In the genomic region with DNA sequence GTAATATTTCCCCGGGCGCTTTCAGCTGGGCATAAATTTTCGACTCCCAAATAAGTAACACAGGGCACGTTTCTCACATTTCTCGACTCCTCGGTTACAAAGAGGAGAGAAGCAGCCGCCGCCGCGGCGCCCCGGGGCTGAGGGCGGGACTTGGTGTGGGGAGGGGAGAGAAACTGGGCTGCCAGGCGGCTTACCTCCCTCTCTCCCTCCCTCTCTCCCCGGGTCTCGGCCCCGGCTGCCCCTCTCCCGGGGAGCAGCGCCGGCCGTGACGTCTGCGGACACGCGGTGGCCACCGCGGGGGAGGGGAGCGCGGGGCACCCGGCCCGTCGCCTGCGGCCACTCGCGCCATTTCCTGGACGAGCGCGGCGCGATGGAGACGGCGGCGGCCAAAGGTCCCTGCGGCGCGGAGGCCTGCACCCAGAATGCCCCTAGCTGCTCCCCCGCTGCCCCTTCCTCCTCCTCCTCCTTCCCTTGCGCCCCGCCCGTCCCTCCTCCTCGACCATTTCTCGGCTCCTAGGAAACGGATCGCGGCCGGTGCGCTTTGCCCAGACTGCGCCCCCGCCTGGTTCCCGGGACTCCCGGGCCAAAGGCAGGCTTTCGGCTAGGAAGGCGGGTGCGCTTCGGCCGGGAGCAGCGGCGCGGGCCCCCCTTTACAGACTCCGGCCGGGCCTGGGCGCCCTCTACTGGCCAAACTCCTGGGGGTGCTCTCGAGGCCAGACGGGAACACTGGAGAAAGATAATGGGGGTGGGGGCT, we compare ENCODE assay signal across 8 mouse cellular contexts. TPM values are rescaled to one million over a fixed set of nuclear protein-coding genes. Genes with fewer than 3 reads are reported as not detected.
DNase-seq lines count a peak whose midpoint lies in the region; ATAC-seq and TF ChIP-seq lines count a peak whose summit lies in the region.

No protein-coding gene starts in this region.

- H3K4me2 ChIP-seq in lung, embryonic 14.5 days: peak overlapping the region; percentile 80

- whole genome bisulfite sequencing in lung, embryonic 14.5 days: under 1% methylated on average over 45 of the region's 74 CpGs

- peak overlapping the region; percentile 95 for H3K27ac ChIP-seq in ES-E14 (ENCODE audit: insufficient read depth, low read depth, low read length, poor library complexity, severe bottlenecking)
- H3K27ac ChIP-seq in lung, embryonic 14.5 days (ENCODE audit: low read depth): peak overlapping the region; percentile 99

- TF ChIP-seq CTCF in lung, embryonic 14.5 days (IDR thresholded peaks at IDR 0.05; ENCODE audit: low read depth): peak; percentile 79

- H3K9me3 ChIP-seq in ES-E14 (ENCODE audit: control insufficient read depth, insufficient read depth, low read depth, low read length): no peaks in the 10 kb centered on the region
- no peaks in the 10 kb centered on the region for H3K9me3 ChIP-seq in lung, embryonic 14.5 days (ENCODE audit: low read depth, low read length)

- in situ Hi-C loops in ES-E14 (cut with MboI; ENCODE audit: low sequenced_read_pairs in 2 of 2, unreplicated experiment in 2 of 2): loop anchor here in 1 of 2 experiments (25.0 kb wide), 1 partner anchor 243 kb away; no protein-coding TSS in a partner anchor

- H3K4me3 ChIP-seq in ES-E14 (ENCODE audit: insufficient read depth in 1 of 2, low read depth in 1 of 2, low read length in 2 of 2, poor library complexity in 1 of 2, severe bottlenecking in 1 of 2): peak overlapping the region; percentile 90 to 97
- H3K4me3 ChIP-seq in lung, embryonic 14.5 days (ENCODE audit: low read depth, low read length): peak overlapping the region; percentile 76

- H3K4me1 ChIP-seq in ES-E14 (ENCODE audit: control insufficient read depth in 2 of 2, insufficient read depth in 2 of 2, low read length in 2 of 2, poor library complexity in 1 of 2): peaks cover 0 to 10% of the 10 kb centered on the region in 2 experiments; a peak in 1 of 4 replicates
- no peaks in the 10 kb centered on the region for H3K4me1 ChIP-seq in lung, embryonic 14.5 days (ENCODE audit: insufficient read depth)

- H3K27me3 ChIP-seq in lung, embryonic 14.5 days (ENCODE audit: insufficient read depth, low read length): no peaks in the 10 kb centered on the region

- peak; percentile 77 for ATAC-seq in lung, embryonic 14.5 days (ENCODE audit: insufficient read depth)

- peak; percentile 69 for DNase-seq in ES-E14 (ENCODE audit: low read depth, low spot score)
- peak; percentile 93 to 97 for DNase-seq in cerebellum, adult 18-20 months
- peak; percentile 91 for DNase-seq in forelimb bud, embryonic 11.5 days (ENCODE audit: low read depth, low spot score)
- peak; percentile 94 for DNase-seq in heart, postnatal 4 days
- DNase-seq in layer of hippocampus, adult 8-10 months (ENCODE audit: low spot score in 2 of 2): peak; percentile 78 to 84
- peak; percentile 97 for DNase-seq in lung, embryonic 14.5 days
- peak; percentile 92 for DNase-seq in ovary, postnatal 36 days (ENCODE audit: low spot score)
- DNase-seq in thymus, postnatal 36 days: peak; percentile 43 to 45

- H3K9ac ChIP-seq in ES-E14 (ENCODE audit: insufficient read depth, low read depth, low read length, poor library complexity, severe bottlenecking): peak overlapping the region; percentile 95
- H3K9ac ChIP-seq in lung, embryonic 14.5 days: peak overlapping the region; percentile 94

- peaks cover 3% of the 10 kb centered on the region; the same call in 1 of the 2 replicates for H3K36me3 ChIP-seq in ES-E14 (ENCODE audit: control insufficient read depth, insufficient read depth, low read length, poor library complexity, severe bottlenecking)
- H3K36me3 ChIP-seq in lung, embryonic 14.5 days (ENCODE audit: insufficient read depth): peaks cover 7% of the 10 kb centered on the region; the same call in 1 of the 2 replicates

TF ChIP-seq in ES-E14, 5 proteins besides CTCF, POLR2A, EP300 and RAD21:
- TF ChIP-seq ZNF384 (IDR thresholded peaks at IDR 0.05; ENCODE audit: low read depth, low read length) (no peak), ZC3H11A (IDR thresholded peaks at IDR 0.05; ENCODE audit: borderline replicate concordance, low read depth, low read length) (no peak), HCFC1 (IDR thresholded peaks at IDR 0.05; ENCODE audit: borderline replicate concordance, insufficient read depth, low read length) (peak; percentile 56; the same call in 1 of the 2 replicates), MAFK (IDR thresholded peaks at IDR 0.05; ENCODE audit: insufficient read depth, low read depth, low read length) (no peak), CHD2 (IDR thresholded peaks at IDR 0.05; ENCODE audit: low read depth, low read length) (no peak)

RNA-seq across cellular contexts. Expression of gene Kctd15, which starts 1.3 kb away (rescaled TPM):
- 15.9 and 18.1 TPM in 2 replicates for total RNA-seq in ES-E14 (2012; rRNA removed)
- 1 to 10 TPM; 3.4 to 5.1 TPM for total RNA-seq in heart, postnatal 4 days (2021)
- 10 to 100 TPM; 11.7 to 14.9 (median 12.8) TPM for total RNA-seq in layer of hippocampus, adult 8-10 months (2022)
- polyA plus RNA-seq in lung, embryonic 14.5 days (2014; fragmentation: Nextera tagmentation; extraction: Ambion mirVana): 11.0 and 11.4 TPM in 2 replicates

Comparison
In these comparisons a context has a peak if more than half of its experiments do, and no peak if none do; other contexts are left out.
1. Peak in every context shown above with its lines: DNase-seq, ATAC-seq, H3K4me3 ChIP-seq and H3K27ac ChIP-seq.
2. DNase-seq: peak in every context shown above with its lines; median percentile 97 in lung, embryonic 14.5 days; 95 in cerebellum, adult 18-20 months; 94 in heart, postnatal 4 days; 92 in ovary, postnatal 36 days; 91 in forelimb bud, embryonic 11.5 days; 81 in layer of hippocampus, adult 8-10 months; 69 in ES-E14; 44 in thymus, postnatal 36 days.